Mouse (Mus musculus): ENCODE data around the gene E4f1.
A peak's percentile ranks its signal among the peaks of the same experiment; 100 is the strongest.

Gene E4f1

DNA sequence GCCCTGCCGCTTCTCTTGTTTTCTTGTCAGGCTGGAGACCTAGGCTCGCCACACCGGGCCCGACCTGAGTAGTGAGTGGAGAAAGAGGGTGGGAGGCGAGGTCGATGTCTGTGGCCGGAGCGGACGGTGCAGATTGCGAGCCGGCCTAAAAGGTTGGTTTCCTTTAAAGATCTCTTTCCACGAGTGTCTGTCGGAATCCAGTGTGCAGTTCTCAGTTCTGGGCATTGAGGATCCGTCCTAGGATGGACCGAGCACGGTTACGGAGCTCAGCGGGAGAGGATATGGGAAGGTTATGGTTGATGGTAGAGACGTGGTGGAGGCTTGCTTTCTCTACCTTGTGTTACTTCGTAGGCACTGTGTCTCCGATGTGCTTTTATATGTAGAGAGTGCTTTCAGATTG is 55.1 kb downstream of the E4f1 start:
- DNase-seq (ENCODE audit: low spot score) = no peak

DNA sequence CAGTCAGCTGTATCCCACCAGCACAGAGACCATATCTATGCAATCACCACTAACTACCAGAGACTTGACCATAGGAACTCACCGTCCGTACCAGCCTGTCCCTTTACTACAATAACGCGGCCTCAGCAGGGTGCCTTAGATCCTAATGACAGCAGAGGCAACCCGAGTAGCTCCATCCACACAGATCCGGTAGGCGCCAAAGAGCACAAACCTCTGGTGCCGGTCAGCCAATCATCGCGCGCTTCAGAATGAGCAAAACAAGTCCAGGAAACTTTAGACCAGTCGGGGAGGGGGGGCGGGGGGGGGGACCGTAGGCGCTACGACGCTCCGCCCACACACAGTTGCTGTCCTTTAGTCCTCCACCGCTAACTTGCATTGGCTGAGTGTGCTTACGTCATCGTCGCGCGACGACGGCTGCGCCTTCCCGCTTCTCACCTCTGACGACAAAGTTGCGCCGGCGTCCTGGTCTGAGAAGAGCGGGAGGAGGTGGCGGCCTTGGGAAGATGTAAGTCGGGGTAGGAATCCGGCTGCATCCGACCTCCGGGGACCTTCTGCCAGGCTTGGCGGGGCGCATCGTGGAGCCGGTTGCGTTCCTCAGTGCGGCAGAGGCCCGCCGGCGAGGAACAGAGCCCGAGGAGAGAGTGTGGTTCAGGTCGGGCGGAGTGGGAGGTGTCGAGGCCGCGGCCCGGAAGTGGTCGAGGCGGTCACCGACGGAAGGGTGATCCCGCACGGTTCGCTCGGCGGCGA is 55.7 kb downstream of the E4f1 start, which contains the start of gene Rnps1:
Gene Rnps1 (plus strand): TSS at position 336 of the 747 bp plus-strand sequence.
- peak; percentile 91 for DNase-seq (ENCODE audit: low spot score)

DNA sequence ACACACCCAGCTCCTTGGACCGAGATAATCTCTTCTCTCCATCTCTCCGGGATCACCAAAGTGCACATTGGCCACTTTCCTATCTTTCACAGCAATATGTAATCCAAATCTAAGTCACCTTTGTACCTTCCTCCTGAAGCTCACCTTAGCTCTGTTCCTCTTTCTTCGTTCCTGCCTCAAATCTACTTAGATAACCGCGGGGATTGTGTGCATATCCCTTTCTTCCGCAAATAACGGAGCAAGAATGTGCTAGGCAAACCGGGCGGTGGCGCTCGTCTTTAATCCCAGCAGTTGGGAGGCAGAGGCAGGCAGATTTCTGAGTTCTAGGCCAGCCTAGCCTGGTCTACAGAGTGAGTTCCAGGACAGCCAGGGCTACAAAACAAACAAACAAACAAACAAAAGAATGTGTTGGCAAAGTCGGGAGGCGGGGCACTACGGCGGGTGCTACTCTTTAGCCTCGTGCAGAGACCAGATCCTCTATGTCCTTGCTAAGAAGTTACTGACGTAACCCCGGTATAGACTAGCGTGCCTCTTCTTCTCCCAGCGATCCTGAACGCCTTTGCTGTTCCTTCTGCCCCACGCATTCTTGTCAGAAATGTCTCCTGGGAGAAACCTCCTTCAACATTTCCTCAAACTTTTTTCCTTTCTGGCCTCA is 56.4 kb downstream of the E4f1 start:
- no peak for DNase-seq (ENCODE audit: low spot score)

DNA sequence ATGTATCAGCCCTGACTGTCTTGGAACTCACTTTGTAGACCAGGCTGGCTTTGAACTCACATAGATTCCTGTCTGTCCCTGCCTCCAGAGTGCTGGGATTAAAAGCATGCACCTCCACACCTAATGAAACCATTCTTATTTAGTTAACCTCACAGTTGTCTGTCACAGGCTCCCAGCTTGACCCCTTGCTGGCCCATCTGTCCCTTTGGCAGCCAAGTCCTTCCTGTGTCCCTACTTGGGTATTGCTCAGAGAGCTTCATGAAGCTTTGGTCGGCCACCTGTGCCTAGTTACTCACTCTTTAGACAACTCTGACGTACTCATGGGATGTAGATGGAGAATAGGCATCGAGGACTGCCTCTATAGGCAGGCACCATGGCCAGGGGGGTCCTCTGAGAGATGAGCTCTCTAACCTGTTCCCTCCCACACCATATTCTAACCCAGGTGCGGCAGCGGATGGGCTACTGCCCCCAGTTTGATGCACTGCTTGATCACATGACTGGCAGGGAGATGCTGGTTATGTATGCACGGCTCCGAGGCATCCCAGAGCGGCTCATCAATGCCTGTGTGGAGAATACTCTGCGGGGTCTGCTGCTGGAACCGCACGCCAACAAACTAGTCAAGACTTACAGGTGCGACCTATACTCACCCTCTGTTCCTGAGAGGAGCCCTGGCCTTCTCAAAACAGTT is 62.9 kb downstream of the E4f1 start:
- no peak for DNase-seq (ENCODE audit: low spot score)

DNA sequence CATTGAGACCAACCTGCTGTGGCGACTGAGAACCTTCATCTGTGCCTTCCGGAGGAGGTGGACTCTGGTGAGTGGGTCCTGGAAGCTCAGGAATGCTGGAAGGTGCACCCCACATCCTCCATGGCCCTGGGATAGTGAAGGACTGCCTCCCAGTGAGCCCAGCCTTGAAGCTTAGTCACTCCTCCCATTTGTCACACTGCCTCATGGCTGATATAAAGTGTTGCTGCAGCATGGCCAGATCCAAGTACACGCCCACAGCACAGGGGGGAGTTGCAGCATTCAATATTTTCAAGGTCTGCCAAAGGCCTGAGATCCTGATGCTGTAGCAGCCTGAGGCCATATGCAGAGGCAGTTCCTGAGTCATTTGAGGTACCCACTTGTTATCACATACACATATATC is 67.7 kb downstream of the E4f1 start:
- peak; percentile 60 for DNase-seq (ENCODE audit: low spot score)

DNA sequence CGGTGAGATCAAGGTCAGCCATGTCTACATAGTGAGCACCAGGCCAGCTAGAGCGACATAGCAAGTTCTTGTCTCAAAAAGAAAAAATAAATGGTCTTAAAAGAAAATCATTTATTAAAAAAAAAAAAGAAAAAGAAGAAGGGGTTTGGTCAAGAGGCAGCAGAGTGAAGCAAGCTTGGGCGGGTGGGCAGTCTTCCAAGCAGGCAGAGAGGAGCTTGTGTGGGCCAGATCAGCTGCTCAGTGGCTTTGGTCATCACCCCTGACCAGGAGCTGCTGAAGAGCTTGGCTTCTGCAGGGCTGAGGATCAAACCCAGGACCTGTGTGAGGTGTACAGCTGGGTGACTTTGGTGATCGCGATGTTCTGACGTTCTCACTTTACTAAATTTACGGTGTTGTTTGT is 75.7 kb downstream of the E4f1 start:
- peak; percentile 27 for DNase-seq (ENCODE audit: low spot score)

All from ovary, postnatal 36 days (tissue).